19 mouse cellular contexts compared by ENCODE assay signal in genomic region chr2:141408766-141409165, GRCm38 (mm10).
"Had no signal": no experiment of that assay in that cellular context is flagged by ENCODE, and none has a peak within 500 bp of the region (broad histone marks: within the 10 kb centered on the region; RNA-seq: fewer than 3 reads in every experiment).

No protein-coding gene starts in this region.

- H3K27me3 ChIP-seq: midbrain, embryonic 12.5 days; neural tube, embryonic 13.5 days; neural tube, embryonic 15.5 days; stomach, embryonic 15.5 days had no signal

- H3K9ac ChIP-seq: lung, embryonic 14.5 days; midbrain, embryonic 12.5 days; neural tube, embryonic 13.5 days; neural tube, embryonic 15.5 days; stomach, embryonic 15.5 days had no signal

- H3K27ac ChIP-seq: midbrain, embryonic 10.5 days; midbrain, embryonic 12.5 days; neural tube, embryonic 13.5 days; neural tube, embryonic 15.5 days; stomach, embryonic 15.5 days; stomach, postnatal 0 days had no signal

- H3K9me3 ChIP-seq: midbrain, embryonic 10.5 days; midbrain, embryonic 12.5 days; neural tube, embryonic 13.5 days; neural tube, embryonic 15.5 days; stomach, embryonic 15.5 days had no signal

- H3K4me3 ChIP-seq: midbrain, embryonic 10.5 days; midbrain, embryonic 12.5 days; myocyte; neural tube, embryonic 13.5 days; neural tube, embryonic 15.5 days; stomach, embryonic 15.5 days had no signal

- H3K4me2 ChIP-seq: lung, embryonic 14.5 days; midbrain, embryonic 12.5 days; neural tube, embryonic 13.5 days; neural tube, embryonic 15.5 days; stomach, embryonic 15.5 days had no signal

- H3K36me3 ChIP-seq: midbrain, embryonic 10.5 days; midbrain, embryonic 12.5 days; neural tube, embryonic 13.5 days; neural tube, embryonic 15.5 days; stomach, embryonic 15.5 days had no signal

- DNase-seq: lung, adult 18-20 months; lung, embryonic 14.5 days; lung, postnatal 10 days; lung, postnatal 4 days; midbrain, embryonic 14.5 days; retina, postnatal 1 day; right cerebral cortex, adult 18-20 months; right cerebral cortex, postnatal 25 days; thymus, adult 2 months; thymus, postnatal 25 days; thymus, postnatal 4 days had no signal

- H3K4me1 ChIP-seq: midbrain, embryonic 12.5 days; neural tube, embryonic 13.5 days; neural tube, embryonic 15.5 days; stomach, embryonic 15.5 days had no signal

- ATAC-seq: midbrain, embryonic 16.5 days had no signal
